Mouse (Mus musculus) gastrocnemius, postnatal 14 days (tissue): ENCODE results near the gene Serinc5. TPM values are rescaled to one million over a fixed set of nuclear protein-coding genes. Genes with fewer than 3 reads are reported as not detected.
"Not testable (repeated sequence)": the region's sequence is repeated elsewhere in the genome, so short reads cannot be mapped to it uniquely, and the experiment has no call there.

Experiments
- DNase-seq: peaks from one replicate; pipeline ENCODE4 v3.0.0; 2021; ENCODE audit warnings: mixed read lengths
- intact Hi-C: fragments of 180-260 bp; cut with DNase I; formaldehyde crosslinking; loops from one replicate; pipeline ENCODE4 v1.15.1; 2025; ENCODE audit warnings: low total_unique reads
- total RNA-seq, 2 experiments: library from RNA; stranded (reverse); gene quantifications; 2 replicates each; pipeline ENCODE4 v1.2.3; 2021

The Serinc5 gene
- total RNA-seq, 2 experiments from 2014 or later = 11.7 to 15.2 TPM

GRCm38 (mm10) chr13:92653283-92653682 lies 42.4 kb downstream of the Serinc5 start:
- intact Hi-C loops = no loop called here
- DNase-seq = no peak

GRCm38 (mm10) chr13:92656815-92657513 lies 46.1 kb downstream of the Serinc5 start:
- DNase-seq = no peak
- intact Hi-C loops = no loop called here

GRCm38 (mm10) chr13:92659611-92660010 lies 48.7 kb downstream of the Serinc5 start:
- intact Hi-C loops = no loop called here
- no peak for DNase-seq

- intact Hi-C loops = no loop called here
- no peak for DNase-seq
Observed at GRCm38 (mm10) chr13:92662555-92663286, 51.8 kb downstream of the Serinc5 start.

GRCm38 (mm10) chr13:92665008-92665407 lies 54.1 kb downstream of the Serinc5 start:
- intact Hi-C loops = no loop called here

GRCm38 (mm10) chr13:92668214-92668985 lies 57.5 kb downstream of the Serinc5 start:
- DNase-seq = no peak
- intact Hi-C loops = no loop called here

More at GRCm38 (mm10) chr13:92665008-92665407, 54.1 kb downstream of the Serinc5 start:
- DNase-seq = no peak

GRCm38 (mm10) chr13:92671727-92672126 lies 60.8 kb downstream of the Serinc5 start:
- intact Hi-C loops = no loop called here
- DNase-seq = no peak

GRCm38 (mm10) chr13:92674676-92675075 lies 63.8 kb downstream of the Serinc5 start:
- no peak for DNase-seq
- intact Hi-C loops = no loop called here

GRCm38 (mm10) chr13:92675308-92675707 lies 64.4 kb downstream of the Serinc5 start:
- intact Hi-C loops = no loop called here
- no peak for DNase-seq

GRCm38 (mm10) chr13:92675897-92676584 lies 65.2 kb downstream of the Serinc5 start:
- intact Hi-C loops = no loop called here
- DNase-seq = peak; percentile 60

GRCm38 (mm10) chr13:92677656-92678055 lies 66.8 kb downstream of the Serinc5 start:
- intact Hi-C loops = no loop called here
- no peak for DNase-seq

- no peak for DNase-seq
- intact Hi-C loops = no loop called here
Observed at GRCm38 (mm10) chr13:92679661-92680060, 68.8 kb downstream of the Serinc5 start.

- no peak for DNase-seq
- intact Hi-C loops = no loop called here
Observed at GRCm38 (mm10) chr13:92681541-92681940, 70.7 kb downstream of the Serinc5 start.

- no peak for DNase-seq
- intact Hi-C loops = no loop called here
Observed at GRCm38 (mm10) chr13:92682833-92683232, 71.9 kb downstream of the Serinc5 start.

- intact Hi-C loops = no loop called here
- no peak for DNase-seq
Observed at GRCm38 (mm10) chr13:92683464-92683863, 72.6 kb downstream of the Serinc5 start.

GRCm38 (mm10) chr13:92684310-92684709 lies 73.4 kb downstream of the Serinc5 start:
- intact Hi-C loops = no loop called here
- DNase-seq = no peak

GRCm38 (mm10) chr13:92685273-92685672 lies 74.4 kb downstream of the Serinc5 start:
- intact Hi-C loops = no loop called here
- DNase-seq = no peak

- DNase-seq, intact Hi-C loops: not testable (repeated sequence)
Observed at GRCm38 (mm10) chr13:92687151-92687550, 76.3 kb downstream of the Serinc5 start.

GRCm38 (mm10) chr13:92689061-92689460 lies 78.2 kb downstream of the Serinc5 start:
- intact Hi-C loops = no loop called here
- DNase-seq = no peak
